Mouse (Mus musculus) stomach, embryonic 16.5 days (tissue): ENCODE measurements around the gene Pgpep1. TPM values are rescaled to one million over a fixed set of nuclear protein-coding genes. Genes with fewer than 3 reads are reported as not detected.

ENCODE experiments used
- ATAC-seq: fragments of 200-750 bp; cut with Nextera tagmentation; 2 replicates; pipeline ENCODE4 v1.8.0; 2017; ENCODE audit warnings: moderate number of reproducible peaks, moderate TSS enrichment; ENCODE audit not compliant: insufficient read depth, low FRiP score
- H3K27ac ChIP-seq: fragments of 300-500 bp; sonication (generic); 2 replicates; pipeline ENCODE4 v1.5.1; 2014; ENCODE audit warnings: low read length
- H3K27me3 ChIP-seq: fragments of 300-500 bp; sonication (generic); 2 replicates; pipeline ENCODE4 v1.6.1; 2014; ENCODE audit warnings: low read length, control low read depth, mixed read lengths; ENCODE audit not compliant: control insufficient read depth, insufficient read depth
- H3K36me3 ChIP-seq: fragments of 300-500 bp; sonication (generic); 2 replicates; pipeline ENCODE4 v1.6.1; 2014; ENCODE audit warnings: low read length; ENCODE audit not compliant: control insufficient read depth, insufficient read depth
- H3K4me1 ChIP-seq: fragments of 300-500 bp; sonication (generic); 2 replicates; pipeline ENCODE4 v1.6.1; 2014; ENCODE audit warnings: low read length, control low read depth, mixed read lengths; ENCODE audit not compliant: control insufficient read depth, insufficient read depth
- H3K4me2 ChIP-seq: fragments of 300-500 bp; sonication (generic); 2 replicates; pipeline ENCODE4 v1.6.1; 2014; ENCODE audit warnings: low read depth, low read length, mixed read lengths
- H3K4me3 ChIP-seq: fragments of 300-500 bp; sonication (generic); replicated peaks from 2 replicates; pipeline ENCODE4 v1.5.1; 2014; ENCODE audit warnings: mild to moderate bottlenecking, low read length
- H3K9ac ChIP-seq: fragments of 300-500 bp; sonication (generic); 2 replicates; pipeline ENCODE4 v1.6.1; 2014; ENCODE audit warnings: low read length
- H3K9me3 ChIP-seq: fragments of 300-500 bp; sonication (generic); replicated peaks from 2 replicates; pipeline ENCODE4 v1.6.1; 2016; ENCODE audit warnings: low read length, control low read depth; ENCODE audit not compliant: control insufficient read depth
- WGBS: fragments of 180-500 bp; shearing (Covaris S2); extraction: QIAGEN DNeasy Blood & Tissue Kit; methylation state at CpG from one replicate; pipeline ENCODE4 v1.1.7; 2014; 5-methylcytosine and 5-hydroxymethylcytosine counted together
- polyA plus RNA-seq: library from polyadenylated mRNA; unstranded; fragments of >200 nt; fragmentation: Nextera tagmentation; extraction: Ambion mirVana; gene quantifications from 2 replicates; pipeline ENCODE4 v1.2.1, GENCODE M21; 2015

Gene Pgpep1
- polyA plus RNA-seq, 1 experiment from 2014 or later, result 57.5 TPM

DNA sequence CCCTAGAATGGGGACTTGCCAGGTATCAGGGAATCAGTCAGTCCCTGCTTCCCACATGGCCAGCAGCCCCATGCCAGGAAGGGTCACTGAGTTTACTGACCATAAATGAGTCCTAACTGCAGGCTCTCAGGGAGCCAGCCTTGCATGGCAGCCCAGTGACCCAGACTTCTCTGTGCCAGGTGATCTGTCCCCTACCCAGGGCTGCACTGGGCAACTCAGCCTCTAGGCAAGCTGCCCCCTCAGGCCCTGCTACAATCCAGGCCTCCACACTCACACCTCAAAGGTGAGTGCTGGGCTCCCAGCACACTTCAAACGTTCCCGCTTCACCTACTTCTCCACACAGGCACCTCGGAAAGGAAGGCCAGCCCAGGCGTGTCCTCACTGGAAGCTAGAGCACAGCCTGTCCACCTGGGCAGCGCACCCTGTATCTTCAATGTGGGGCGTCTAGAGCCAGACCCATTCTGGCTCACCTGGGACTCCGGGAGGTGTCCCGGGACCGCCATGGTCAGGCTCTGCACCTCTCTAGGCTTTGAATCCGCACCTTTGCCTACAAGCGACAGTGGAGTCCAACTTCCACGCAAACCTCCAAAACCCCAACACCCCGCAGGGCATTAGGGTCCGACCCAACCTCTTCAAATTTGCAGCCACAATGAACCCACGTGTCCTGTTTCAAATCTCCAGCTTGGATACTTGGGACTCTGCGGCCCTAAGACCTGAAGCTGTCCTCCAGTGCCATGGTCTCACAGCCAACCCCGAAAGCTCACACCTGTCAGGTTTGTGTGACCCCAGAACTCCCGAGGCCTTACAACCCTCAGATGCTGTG lies 53.2 kb downstream of the Pgpep1 start:
- no peak for ATAC-seq
- Histone ChIP-seq H3K4me2 (peak overlapping the region; percentile 98), H3K36me3 (peaks cover 5% of the 10 kb centered on the region), H3K9me3 (0 out of 2 replicates have a peak, but pooled peaks cover 4% of the 10 kb centered on the region), H3K9ac (peak overlapping the region; percentile 97), H3K4me3 (peak overlapping the region; percentile 85), H3K27ac (peak overlapping the region; percentile 19; the same call in 1 of the 2 replicates), H3K4me1 (peaks cover 26% of the 10 kb centered on the region), H3K27me3 (no peaks in the 10 kb centered on the region)
- 58% methylated on average over 18 of the region's 18 CpGs for WGBS

DNA sequence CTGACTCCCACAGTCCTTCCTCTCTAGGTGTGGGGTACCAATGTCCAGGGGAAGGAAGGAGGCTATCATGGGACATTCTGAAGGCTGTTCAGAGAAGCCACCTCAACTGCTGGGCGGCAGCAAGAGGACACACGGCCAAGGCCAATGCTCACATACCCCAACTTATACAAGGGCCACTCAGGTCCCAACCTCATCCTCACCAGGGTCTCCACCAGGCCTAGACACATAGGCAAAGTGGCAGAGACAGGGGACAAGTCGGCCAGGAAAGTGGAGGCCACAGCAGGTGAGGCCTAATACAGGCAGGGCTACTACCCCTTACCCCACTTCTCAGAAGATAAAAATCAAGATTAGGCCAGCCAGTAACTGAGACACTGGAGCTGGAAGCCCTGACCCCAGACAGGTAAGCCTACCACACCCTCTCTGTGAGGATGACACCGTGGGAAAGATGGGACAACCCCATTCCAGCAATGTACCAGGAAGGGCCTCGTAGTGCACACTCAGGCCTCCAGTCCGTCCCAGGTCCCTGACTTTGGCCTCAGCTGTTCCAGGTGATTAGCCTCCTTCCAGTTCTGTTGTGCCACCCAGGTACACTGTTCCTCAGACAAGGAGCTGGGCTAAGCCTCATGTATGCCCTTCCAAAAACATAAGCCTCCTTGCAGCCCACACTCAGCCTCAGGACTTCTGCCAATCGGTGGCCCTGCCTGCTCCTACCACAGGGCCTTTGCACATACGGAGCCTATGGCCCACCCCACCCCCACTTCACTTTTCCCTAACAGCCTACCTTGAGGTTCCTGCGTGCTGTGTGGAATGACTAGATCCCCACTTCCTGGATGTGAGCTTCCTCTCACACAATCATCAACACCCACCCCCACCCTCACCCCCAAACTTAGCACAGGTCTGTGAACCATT lies 54.1 kb downstream of the Pgpep1 start:
- H3K27ac ChIP-seq, result no peak overlapping the region
- H3K4me3 ChIP-seq, result no peak overlapping the region
- 0 out of 2 replicates have a peak, but pooled peaks cover 4% of the 10 kb centered on the region for H3K9me3 ChIP-seq
- 82% methylated on average over 9 of the region's 9 CpGs for WGBS
- no peak for ATAC-seq
- peaks cover 24% of the 10 kb centered on the region for H3K4me1 ChIP-seq
- 0 out of 2 replicates have a peak overlapping the region, but pooled peaks have one; percentile 3 for H3K9ac ChIP-seq
- H3K36me3 ChIP-seq, result peaks cover 9% of the 10 kb centered on the region
- H3K27me3 ChIP-seq, result no peaks in the 10 kb centered on the region
- H3K4me2 ChIP-seq, result no peak overlapping the region

DNA sequence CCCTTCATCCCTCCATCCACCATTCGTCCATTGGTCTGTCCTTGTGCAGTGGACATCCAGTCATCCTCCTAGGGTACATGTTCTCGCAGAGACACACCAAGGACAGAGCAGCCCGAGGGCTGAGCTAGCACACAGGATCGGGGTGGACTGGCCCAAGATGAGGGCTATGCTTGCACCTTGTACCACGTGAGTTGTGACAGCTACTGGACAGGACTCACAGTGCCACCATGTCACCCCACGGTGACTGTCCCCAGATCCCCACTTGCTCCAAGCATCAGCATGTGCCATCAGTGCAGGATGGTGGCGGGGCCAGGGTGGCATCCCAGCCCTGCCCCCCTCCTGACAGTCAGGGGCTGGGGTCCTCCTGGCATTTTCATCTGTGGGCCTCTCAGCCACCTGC lies 55.6 kb downstream of the Pgpep1 start:
- Histone ChIP-seq H3K9me3 (0 out of 2 replicates have a peak, but pooled peaks cover 4% of the 10 kb centered on the region), H3K4me1 (peaks cover 38% of the 10 kb centered on the region), H3K9ac (0 out of 2 replicates have a peak overlapping the region, but pooled peaks have one; percentile 21), H3K27ac (no peak overlapping the region), H3K4me3 (no peak overlapping the region), H3K4me2 (no peak overlapping the region), H3K27me3 (no peaks in the 10 kb centered on the region), H3K36me3 (peaks cover 9% of the 10 kb centered on the region)
- WGBS, result 86% methylated on average over 7 of the region's 7 CpGs
- ATAC-seq, result no peak

DNA sequence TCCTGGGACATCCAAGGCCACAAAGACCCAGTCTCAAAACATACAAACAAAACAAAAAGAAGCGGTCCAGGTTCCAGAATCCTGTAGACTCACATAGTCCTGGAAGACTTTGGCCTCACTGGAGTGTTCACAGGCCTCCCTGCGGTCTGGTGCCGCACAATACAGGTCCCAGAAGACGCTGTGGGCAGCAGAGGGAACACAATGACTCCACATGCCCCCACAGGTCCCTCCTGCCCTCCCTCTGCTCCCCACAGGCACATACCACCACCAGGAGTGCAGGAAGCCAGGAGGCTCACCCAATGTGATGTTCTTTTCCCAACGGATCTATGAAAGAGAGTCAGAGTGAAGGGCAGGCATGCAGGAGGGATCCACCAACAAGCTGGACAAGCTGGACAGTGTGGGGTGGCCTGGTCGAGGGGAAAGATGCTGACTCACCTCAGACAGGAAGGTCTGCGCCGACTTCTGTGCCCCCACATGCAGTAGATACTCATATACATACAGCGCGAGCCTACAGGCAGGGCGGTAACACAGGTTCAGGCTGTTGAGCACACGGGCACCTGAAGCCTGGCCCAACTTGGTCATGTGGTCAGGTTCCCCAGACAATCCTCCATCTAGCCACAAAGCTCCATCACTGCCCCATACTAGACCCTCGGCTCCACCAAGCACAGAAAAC lies 57.9 kb downstream of the Pgpep1 start:
- Histone ChIP-seq H3K27me3 (no peaks in the 10 kb centered on the region), H3K4me1 (peaks cover 46% of the 10 kb centered on the region), H3K4me2 (no peak overlapping the region), H3K4me3 (no peak overlapping the region), H3K9me3 (0 out of 2 replicates have a peak, but pooled peaks cover 4% of the 10 kb centered on the region), H3K9ac (no peak overlapping the region), H3K27ac (no peak overlapping the region), H3K36me3 (peaks cover 9% of the 10 kb centered on the region)
- ATAC-seq, result no peak
- WGBS, result 93% methylated on average over 13 of the region's 13 CpGs

DNA sequence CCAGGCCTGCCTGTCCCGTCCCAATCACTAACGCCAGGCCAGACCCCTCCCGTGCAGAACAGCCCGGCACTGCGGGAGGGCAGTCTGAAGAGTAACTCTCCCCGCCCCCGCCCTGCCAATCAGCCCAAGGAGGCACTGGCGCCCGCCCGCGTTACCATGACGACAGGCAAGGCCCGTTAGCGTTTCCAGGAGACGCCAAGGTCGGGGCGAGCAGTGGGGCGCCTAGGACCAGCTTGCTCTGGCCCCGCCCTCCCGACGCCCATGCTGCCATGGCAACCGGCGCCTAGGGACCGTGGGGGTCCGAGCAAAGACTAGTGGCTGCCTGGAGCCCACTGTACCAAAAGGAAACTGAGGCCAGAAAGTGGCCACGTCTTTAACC lies 58.9 kb downstream of the Pgpep1 start:
- 0 out of 2 replicates have a peak, but pooled peaks cover 4% of the 10 kb centered on the region for H3K9me3 ChIP-seq
- peak overlapping the region; percentile 28; the same call in 1 of the 2 replicates for H3K9ac ChIP-seq
- H3K4me1 ChIP-seq, result peaks cover 48% of the 10 kb centered on the region
- WGBS, result 2% methylated on average over 26 of the region's 26 CpGs
- no peaks in the 10 kb centered on the region for H3K27me3 ChIP-seq
- peak overlapping the region; percentile 41 for H3K4me2 ChIP-seq
- H3K36me3 ChIP-seq, result peaks cover 12% of the 10 kb centered on the region
- peak overlapping the region; percentile 51; the same call in 1 of the 2 replicates for H3K27ac ChIP-seq
- peak; percentile 16; the same call in 1 of the 2 replicates for ATAC-seq
- H3K4me3 ChIP-seq, result 0 out of 2 replicates have a peak overlapping the region, but pooled peaks have one; percentile 7

DNA sequence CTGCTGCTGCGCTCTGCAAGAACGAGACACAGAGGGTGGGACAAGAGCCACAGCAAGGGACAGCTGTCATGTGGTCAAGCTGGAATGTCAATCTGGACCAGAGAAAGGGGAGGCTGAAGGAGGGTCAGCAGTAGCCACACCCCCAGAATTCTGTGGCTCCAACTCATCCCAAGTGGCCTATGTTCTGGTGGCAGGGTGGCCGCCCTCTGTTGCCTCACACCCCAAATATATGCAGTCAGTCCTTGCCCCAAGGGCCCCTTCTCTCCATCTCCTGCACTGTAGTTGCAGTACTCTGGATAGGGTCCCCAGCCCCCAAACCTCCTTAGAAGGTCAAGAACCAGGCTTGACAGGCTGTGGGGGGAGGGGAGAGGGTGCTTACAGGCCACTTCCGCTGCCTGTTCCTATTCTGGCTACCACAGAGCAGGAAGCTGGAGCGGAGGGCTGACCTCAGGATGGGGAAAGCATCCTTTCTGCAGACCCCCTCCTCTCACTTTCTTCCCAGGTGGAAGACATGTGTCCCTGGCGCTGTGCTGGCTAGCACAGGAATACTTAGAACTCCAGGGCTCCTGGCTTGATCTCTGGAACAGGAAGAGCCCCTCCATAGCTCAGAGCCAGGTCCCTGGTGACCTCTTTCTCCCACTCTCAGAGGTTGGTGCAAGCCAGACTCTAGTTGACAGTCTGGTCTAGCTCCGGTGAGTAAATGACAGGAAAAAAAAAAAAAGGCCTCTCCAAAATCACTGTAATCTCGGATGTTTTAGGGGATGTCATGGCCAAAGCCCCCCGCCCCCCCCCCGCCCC lies 59.5 kb downstream of the Pgpep1 start:
- peak overlapping the region; percentile 51; the same call in 1 of the 2 replicates for H3K27ac ChIP-seq
- WGBS, result 31% methylated on average over 10 of the region's 10 CpGs
- no peak for ATAC-seq
- peak overlapping the region; percentile 41 for H3K4me2 ChIP-seq
- H3K4me1 ChIP-seq, result peaks cover 49% of the 10 kb centered on the region
- H3K36me3 ChIP-seq, result peaks cover 12% of the 10 kb centered on the region
- H3K9me3 ChIP-seq, result 0 out of 2 replicates have a peak, but pooled peaks cover 4% of the 10 kb centered on the region
- peak overlapping the region; percentile 32 for H3K9ac ChIP-seq
- no peaks in the 10 kb centered on the region for H3K27me3 ChIP-seq
- 0 out of 2 replicates have a peak overlapping the region, but pooled peaks have one; percentile 7 for H3K4me3 ChIP-seq

DNA sequence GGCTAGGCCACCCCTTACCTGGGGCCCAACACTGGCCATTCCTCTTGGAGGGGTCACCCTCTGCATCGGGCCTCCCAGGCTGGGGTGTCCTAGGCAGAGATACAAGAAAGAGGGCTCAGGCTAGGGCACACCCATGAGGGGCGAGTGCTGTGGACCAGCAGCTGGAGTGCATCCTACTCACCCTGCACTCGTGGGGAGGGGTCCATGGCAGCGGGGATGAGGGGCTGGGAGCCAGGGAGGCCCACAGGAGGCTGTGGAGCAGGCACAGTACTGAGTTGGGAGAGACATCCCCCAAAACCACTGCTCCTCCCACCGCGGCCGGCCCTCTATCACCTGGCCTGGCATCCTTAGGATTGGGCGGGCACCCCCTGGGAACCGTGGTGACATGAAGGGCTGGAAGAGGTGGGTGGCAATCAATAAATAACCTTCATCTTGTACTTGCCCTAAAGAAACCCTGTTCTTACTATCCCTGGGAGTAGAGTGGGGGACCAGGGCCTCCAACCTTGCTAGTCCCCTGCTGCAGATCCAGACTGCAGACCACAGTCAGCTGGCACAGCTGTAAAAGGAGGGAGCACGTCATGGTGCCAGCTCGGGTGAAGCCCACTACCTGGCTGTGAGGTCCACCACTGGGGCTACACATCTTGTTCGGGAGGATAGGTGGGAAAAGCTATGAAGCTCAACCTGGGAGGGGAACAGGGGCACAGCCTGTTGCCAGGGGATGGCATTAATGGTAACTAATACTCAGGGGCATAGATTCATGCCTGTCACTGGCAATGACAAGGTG lies 60.5 kb downstream of the Pgpep1 start:
- Histone ChIP-seq H3K27ac (no peak overlapping the region), H3K36me3 (peaks cover 12% of the 10 kb centered on the region), H3K27me3 (no peaks in the 10 kb centered on the region), H3K4me1 (peaks cover 59% of the 10 kb centered on the region), H3K4me2 (no peak overlapping the region), H3K9me3 (0 out of 2 replicates have a peak, but pooled peaks cover 4% of the 10 kb centered on the region), H3K9ac (peak overlapping the region; percentile 26; the same call in 1 of the 2 replicates), H3K4me3 (no peak overlapping the region)
- ATAC-seq, result no peak
- 73% methylated on average over 12 of the region's 12 CpGs for WGBS
